Mouse (Mus musculus): ENCODE results near the gene Adat2.
A peak's percentile ranks its signal among the peaks of the same experiment; 100 is the strongest.

The Adat2 gene

DNA sequence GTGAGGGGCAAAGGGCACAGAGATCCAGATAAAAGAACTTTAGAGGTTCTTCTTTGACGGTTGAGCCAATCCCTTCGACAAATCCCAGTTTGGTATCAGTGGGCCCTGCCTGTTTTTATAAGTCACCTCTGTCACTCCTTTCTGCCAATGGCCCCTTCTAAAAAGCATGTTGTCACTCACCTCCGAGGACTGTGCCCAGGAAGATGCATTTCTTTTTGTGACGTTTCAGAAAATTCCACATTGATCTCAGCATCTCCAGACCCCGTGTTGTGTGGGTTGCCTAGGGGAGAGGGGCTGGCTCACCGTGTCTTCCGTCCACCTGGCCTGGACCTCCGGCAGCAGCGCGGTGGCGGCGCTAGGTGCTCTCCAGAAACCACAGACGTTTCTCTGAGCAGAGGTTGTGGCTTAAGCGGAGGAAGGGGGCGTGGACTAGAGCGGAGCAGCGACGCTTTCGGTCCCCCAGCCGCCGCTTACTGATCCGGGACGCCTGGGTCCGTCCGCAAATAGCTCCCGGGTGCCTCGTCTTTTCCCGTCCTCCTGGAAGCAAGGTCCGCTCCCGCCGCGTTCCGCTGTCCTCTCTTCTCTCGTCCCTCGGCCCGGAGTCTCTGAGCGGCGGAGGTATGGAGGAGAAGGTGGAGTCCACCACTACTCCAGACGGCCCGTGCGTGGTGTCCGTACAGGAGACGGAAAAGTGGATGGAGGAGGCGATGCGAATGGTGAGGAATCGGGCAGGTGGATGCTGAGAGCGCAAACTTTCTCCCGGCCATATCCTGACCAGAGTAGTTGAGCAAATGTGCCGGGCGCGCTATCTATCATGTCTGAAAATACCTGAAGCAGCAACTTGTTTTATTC, at the start of gene Adat2, which contains the start of gene Pex3:
Adat2 (plus strand) TSS at position 249 of the 852 bp plus-strand sequence.
Pex3 (minus strand) TSS at position 497 of the 852 bp plus-strand sequence.
- DNase-seq (ENCODE audit: low spot score), result peak; percentile 89

DNA sequence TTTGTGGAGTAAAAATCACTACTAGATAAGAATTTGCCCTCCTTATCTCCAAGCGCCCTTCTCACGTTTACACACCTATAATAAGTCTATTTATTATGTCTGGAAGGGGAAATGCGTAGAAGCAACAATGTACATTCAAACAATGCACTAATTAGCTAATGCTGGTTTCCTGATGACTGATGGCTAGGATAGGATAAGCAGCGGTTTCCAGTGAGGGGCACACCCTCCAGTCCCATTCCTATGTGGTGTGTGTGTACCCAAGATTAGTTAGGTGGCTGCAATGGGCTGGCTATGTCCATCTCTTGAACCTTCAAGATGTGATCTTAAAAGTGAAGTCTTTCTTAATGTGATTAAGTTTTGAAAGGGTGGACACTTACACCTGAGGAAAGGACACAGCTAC, 30.8 kb upstream of the Adat2 start:
- no peak for DNase-seq (ENCODE audit: low spot score)

GRCm38 (mm10) chr10:13528155-13528554, 24.5 kb upstream of the Adat2 start:
- no peak for DNase-seq (ENCODE audit: low spot score)

DNA sequence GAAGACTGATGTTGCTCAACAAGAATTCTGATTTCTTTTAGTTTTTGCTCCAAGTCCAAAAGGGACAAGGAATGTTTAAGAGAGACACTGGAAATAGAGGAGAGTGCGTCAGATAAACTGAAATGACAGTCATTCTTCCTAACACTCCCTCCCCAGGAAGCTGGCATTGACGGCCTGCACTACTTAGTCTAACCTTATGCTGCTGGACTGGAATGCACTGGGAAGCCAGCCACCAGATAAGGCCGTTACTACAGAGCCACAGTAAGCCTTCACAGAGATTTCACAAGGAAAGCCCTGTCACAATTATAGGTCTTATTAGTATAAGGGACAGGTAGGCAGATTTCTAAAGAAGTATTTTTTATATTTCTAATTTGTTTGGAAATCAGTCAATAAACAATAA, 17.9 kb upstream of the Adat2 start:
- peak; percentile 11 for DNase-seq (ENCODE audit: low spot score)

DNA sequence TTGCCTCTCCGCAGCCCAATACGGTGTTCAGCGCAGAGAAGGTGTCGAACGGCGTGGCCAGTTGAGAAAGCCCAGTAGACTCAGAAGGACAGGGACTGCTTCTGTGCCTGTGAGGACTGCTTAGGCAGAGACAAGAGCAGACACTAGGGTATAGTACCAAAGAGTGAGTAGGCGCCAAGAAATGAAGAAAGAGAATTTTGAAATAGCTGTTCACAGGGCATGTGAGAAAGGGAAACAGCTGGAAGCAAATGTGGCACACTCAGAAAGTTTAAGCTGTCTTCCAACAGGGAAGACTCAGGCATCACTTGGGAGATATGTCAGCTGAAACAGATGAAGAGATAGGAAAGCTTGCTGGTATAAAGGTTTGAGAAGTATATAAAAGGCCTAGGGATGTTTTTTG, 16.0 kb upstream of the Adat2 start:
- DNase-seq (ENCODE audit: low spot score), result peak; percentile 80

DNA sequence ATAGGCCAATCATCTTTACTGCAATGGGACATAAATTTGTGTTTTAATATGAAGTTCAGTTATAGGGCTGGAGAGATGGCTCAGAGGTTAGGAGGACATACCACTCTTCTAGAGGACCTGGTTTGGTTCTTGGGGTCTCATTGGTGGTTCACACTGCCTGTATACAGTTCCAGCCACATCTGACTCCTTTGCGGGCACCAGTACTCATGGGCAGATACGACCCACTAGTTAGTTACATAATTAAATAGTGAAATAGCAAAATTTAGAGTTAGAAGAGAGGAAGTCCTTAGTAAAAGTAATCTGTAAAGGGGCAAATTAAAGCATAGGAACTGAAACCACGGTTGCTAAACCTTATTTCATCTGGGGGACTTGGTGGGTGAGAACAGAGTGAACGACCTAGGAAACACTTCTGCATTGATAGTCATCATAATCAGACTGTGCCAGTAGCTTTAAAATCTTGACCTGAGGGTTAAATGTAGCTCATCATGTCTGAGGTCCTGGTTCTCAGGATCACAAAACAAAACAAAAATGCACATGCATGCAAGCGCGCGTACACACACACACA, 12.8 kb upstream of the Adat2 start:
- no peak for DNase-seq (ENCODE audit: low spot score)

DNA sequence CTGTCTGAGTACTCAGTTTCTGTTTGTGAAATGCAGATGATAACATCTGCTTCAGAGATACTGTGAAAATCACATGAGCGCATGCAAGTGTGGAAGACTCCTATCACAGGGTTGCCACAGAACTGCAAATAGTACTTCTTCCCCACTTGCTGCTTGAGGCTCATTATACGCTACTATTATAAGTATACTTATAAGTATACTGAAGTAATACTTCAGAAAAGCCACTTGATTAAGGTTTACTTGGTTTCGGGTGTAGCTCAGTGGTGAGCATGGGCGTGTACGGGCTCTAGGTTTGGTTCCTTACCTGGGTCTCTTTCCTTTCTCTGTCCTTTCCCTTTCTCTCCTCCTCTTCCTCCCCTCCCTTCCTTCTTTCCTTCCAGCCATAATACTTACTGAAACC, 11.0 kb upstream of the Adat2 start:
- DNase-seq (ENCODE audit: low spot score), result no peak

DNA sequence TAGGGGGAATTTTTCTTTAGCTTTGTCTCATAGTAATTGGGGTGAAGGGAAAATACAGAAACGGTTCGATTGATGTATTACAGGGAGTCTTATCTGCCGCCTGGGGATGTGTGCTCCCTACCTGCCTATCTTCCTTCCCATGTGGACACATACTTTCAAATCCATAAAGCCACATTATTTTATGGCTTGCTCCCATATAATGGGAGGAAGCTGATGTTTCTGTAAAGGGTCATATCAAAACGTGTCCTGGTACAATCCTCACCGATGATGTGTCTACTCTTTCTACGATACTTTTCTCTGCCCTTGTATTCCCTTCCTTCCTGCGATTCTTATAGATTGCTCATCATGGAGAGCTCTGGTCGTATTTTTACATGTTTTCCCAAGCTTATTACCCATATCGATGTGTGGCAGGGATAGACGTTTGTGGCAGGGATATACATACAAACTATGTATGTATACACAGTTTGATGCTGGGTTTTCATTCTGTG, 848 bp downstream of the Adat2 start:
- DNase-seq (ENCODE audit: low spot score), result no peak

DNA sequence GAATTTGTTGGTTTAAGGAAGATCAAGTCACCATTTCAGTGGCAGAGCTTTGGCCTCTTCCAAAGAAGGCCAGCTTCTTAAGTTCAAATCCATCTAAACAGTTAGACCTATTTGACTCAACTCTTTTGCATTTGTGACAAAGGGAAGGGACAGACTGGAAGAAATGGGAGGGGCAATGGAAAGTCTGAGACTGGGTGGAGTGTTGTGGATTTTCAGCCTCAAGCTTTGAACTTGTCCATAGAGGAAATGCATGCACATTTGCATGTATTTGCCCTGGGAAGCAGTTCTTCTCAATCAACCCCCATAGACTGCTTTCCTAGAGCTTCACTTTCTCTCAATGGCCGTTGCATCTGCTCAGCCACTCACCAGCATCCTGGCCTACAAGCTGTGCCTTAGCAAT, 1.6 kb downstream of the Adat2 start:
- DNase-seq (ENCODE audit: low spot score), result no peak

- DNase-seq (ENCODE audit: low spot score), result no peak
Observed at GRCm38 (mm10) chr10:13560014-13560674, 7.5 kb downstream of the Adat2 start.

- DNase-seq (ENCODE audit: low spot score), result no peak
Observed at GRCm38 (mm10) chr10:13564364-13565079, 11.8 kb downstream of the Adat2 start.

DNA sequence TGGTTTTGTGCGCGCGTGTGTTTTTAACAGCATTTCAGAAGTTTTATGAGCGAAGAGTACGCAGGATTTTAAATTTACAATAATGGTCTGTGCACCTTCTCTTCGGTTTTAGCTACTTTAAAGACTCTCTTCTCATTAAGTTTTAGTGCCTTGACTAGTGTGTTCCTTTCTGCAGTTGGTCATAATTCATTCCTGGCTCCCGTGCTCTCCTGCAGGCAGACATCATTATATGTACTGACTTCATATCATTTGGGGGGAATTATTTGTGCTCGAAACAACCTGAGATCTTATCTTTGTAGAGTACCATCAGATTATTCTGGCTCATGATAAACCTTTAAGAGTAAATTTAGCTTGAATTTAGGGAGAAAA, 12.4 kb downstream of the Adat2 start:
- DNase-seq (ENCODE audit: low spot score), result no peak

DNA sequence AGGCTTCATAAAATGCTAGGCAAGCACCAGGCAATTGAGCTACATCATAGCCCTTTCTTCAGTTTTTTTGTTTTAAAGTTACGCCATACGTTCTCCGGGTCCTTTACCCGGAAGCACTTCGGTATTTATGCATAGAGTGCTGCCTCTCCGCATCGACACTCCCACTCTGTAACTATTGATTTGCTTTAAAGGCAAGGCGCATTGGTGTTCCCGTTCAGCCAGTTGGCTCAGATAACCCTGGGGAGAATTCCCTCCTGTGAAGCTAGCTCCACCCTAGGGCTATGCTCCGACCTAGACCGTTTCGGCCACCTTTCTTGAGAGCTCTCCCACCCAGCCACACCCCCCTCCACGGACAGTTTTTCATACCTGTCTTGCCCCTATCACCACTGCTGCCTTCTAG, 13.7 kb downstream of the Adat2 start:
- no peak for DNase-seq (ENCODE audit: low spot score)

DNA sequence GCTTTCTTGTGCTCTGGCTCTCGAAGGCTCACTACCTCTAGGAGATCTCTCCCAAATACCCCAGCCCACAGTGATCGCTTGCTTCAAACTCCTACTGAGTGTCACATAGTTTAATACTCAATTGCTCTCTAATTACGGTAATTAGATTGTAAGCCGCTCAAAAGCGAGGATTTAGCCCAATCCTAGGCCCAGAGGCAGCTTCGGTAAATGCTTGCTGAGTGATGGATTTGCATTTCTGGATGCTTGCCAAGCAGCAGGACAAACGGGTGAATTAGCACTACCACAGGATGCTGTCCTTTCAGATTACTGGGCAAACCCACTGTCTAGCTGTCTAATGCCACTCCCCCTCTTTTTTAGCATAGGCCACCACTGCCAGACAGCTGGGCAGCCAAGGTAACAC, 17.1 kb downstream of the Adat2 start:
- DNase-seq (ENCODE audit: low spot score), result no peak

- DNase-seq (ENCODE audit: low spot score), result no peak
Observed at GRCm38 (mm10) chr10:13570697-13571538, 18.2 kb downstream of the Adat2 start.

DNA sequence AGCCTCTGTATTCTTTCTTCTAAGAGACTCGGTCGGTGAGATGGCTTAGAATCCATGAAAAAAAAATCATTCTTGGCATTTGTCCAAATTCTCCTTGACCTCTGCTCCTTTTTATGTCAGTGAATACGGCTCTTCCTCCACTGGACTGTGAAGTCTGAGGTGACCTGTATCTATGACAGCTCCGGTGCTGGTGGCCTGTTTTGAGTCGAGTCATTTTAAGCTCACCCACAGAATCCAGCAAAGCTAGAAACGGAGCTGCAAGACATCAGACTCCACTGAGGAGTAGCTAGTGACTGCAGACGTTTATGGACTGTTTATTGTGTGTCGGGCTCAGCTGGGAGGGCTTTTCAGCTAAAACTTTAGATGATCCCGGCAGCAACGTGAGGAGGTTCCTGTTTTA, 19.3 kb downstream of the Adat2 start:
- DNase-seq (ENCODE audit: low spot score), result peak; percentile 25

- no peak for DNase-seq (ENCODE audit: low spot score)
Observed at GRCm38 (mm10) chr10:13572410-13572809, 19.7 kb downstream of the Adat2 start.

DNA sequence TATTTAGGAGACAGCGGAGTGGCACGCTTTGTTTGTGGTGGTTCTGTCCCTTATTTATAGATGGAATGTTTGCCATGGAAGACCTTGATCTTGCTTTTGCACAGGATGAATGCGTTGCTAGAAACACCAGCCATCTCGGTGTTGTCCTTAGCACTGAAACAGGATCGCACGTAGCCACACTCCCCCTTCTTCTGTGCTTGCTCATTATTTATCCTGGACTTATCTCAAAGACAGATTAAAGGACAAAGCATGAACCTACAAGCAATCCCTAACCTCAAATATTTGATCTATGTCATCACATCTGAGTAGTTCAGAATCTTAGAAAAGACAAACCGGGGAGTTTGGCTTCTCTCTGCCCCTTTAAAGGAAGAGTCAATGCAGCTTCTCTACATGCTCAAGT, 24.4 kb downstream of the Adat2 start:
- DNase-seq (ENCODE audit: low spot score), result no peak

DNA sequence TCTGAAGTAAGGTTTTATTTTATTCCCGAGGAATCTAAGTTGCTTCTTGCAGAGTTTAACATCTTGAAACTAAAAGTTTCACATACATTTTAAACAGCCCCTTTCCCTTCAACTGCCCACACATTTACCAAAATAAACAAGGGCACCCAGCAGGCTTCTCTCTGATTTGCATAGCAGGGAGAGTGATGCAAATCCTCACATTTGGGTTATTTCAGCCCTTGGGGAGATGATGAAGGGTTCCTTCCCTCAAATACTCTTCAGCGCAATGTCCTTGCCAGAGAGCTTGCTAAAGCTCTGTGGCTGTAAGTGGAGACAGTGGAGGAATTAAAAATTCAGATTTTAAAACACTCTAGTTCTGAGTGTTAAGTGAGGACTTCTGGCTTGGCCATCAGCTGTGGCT, 35.2 kb downstream of the Adat2 start:
- DNase-seq (ENCODE audit: low spot score), result no peak

DNA sequence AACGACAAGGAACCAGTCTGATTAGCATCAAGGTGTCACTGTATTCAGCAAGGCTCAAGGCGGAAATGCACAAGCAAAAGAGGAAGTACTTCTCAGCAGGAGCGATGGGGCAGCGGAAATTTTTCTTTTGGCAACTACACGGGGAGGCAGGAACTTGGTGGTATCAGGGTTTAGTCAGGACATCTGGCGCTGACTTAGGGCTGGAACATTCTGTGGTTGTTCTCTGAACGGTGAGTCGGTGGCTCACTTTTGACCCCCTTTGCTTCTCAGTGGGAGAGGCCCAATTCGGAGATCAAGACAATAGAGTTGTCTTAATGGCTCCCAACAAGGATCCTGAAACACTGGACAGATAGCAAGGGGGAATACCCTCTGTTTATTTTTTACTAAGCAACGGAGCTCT, 39.5 kb downstream of the Adat2 start:
- no peak for DNase-seq (ENCODE audit: low spot score)

DNA sequence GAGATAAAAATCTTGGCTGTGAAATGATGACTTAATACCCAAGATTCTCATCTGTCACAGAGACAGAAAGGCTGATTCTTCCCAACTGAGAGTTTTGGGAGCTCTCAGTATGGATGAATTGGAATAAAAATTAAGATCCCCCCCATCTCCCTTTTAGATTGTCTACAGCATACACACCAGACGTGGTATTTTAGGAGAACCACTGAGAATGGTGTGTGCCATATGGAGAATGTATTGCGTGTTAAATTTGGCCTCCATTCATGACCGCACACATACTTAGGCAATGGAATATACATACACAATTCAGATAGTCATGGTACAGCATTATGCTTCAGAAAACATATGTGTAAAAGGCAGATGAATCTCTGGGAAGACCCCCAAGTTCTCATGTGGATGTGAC, 40.8 kb downstream of the Adat2 start:
- DNase-seq (ENCODE audit: low spot score), result no peak
